Mouse (Mus musculus) midbrain, embryonic 13.5 days (tissue): ENCODE measurements around the gene A830005F24Rik. TPM values are rescaled to one million over a fixed set of nuclear protein-coding genes. Genes with fewer than 3 reads are reported as not detected.
A peak's percentile ranks its signal among the peaks of the same experiment; 100 is the strongest.

ENCODE experiments used
- ATAC-seq: fragments of 200-750 bp; cut with Nextera tagmentation; 2 replicates; pipeline ENCODE4 v1.8.0; 2017; ENCODE audit warnings: mild to moderate bottlenecking, moderate TSS enrichment, moderate library complexity
- H3K27ac ChIP-seq: fragments of 300-500 bp; sonication (generic); 2 replicates; pipeline ENCODE4 v1.5.1; 2015; ENCODE audit warnings: inconsistent platforms, mild to moderate bottlenecking, moderate library complexity
- H3K27me3 ChIP-seq: fragments of 300-500 bp; sonication (generic); 2 replicates; pipeline ENCODE4 v1.6.1; 2015; ENCODE audit warnings: mild to moderate bottlenecking, inconsistent platforms
- H3K36me3 ChIP-seq: fragments of 300-500 bp; sonication (generic); 2 replicates; pipeline ENCODE4 v1.6.1; 2015; ENCODE audit warnings: mild to moderate bottlenecking, inconsistent platforms
- H3K4me1 ChIP-seq: fragments of 300-500 bp; sonication (generic); replicated peaks from 2 replicates; pipeline ENCODE4 v1.6.1; 2015; ENCODE audit warnings: inconsistent platforms
- H3K4me2 ChIP-seq: fragments of 300-500 bp; sonication (generic); replicated peaks from 2 replicates; pipeline ENCODE4 v1.6.1; 2015; ENCODE audit warnings: moderate library complexity, mild to moderate bottlenecking, inconsistent platforms
- H3K4me3 ChIP-seq: fragments of 300-500 bp; sonication (generic); replicated peaks from 2 replicates; pipeline ENCODE4 v1.5.1; 2015; ENCODE audit warnings: mild to moderate bottlenecking, inconsistent platforms
- H3K9ac ChIP-seq: fragments of 300-500 bp; sonication (generic); replicated peaks from 2 replicates; pipeline ENCODE4 v1.6.1; 2015; ENCODE audit warnings: mild to moderate bottlenecking, inconsistent platforms
- H3K9me3 ChIP-seq: fragments of 300-500 bp; sonication (generic); 2 replicates; pipeline ENCODE4 v1.6.1; 2016; ENCODE audit warnings: mild to moderate bottlenecking, inconsistent platforms
- WGBS: fragments of 180-500 bp; shearing (Covaris S2); methylation state at CpG from one replicate; pipeline ENCODE4 v1.1.7; 2015; 5-methylcytosine and 5-hydroxymethylcytosine counted together
- polyA plus RNA-seq: library from polyadenylated mRNA; unstranded; fragments of >200 nt; fragmentation: Nextera tagmentation; extraction: Ambion mirVana; gene quantifications from 2 replicates; pipeline ENCODE4 v1.2.1, GENCODE M21; 2015

A830005F24Rik gene
- 2.8 and 4.1 TPM in 2 replicates for polyA plus RNA-seq

- Histone ChIP-seq H3K36me3 (no peaks in the 10 kb centered on the region), H3K9me3 (no peaks in the 10 kb centered on the region), H3K27ac (peak within 1 kb of the TSS; percentile 65), H3K4me2 (peak within 1 kb of the TSS; percentile 86), H3K4me1 (peaks cover 15% of the 10 kb centered on the region), H3K9ac (peak within 1 kb of the TSS; percentile 89), H3K27me3 (no peaks in the 10 kb centered on the region), H3K4me3 (peak within 1 kb of the TSS; percentile 76)
- 3% methylated on average over 34 of the region's 34 CpGs for WGBS
- peak; percentile 100 for ATAC-seq
Measured at GRCm38 (mm10) chr13:48513003-48513929, at the start of gene A830005F24Rik, which contains the start of gene Zfp169. Gene A830005F24Rik (plus strand): TSS chr13:48513570. Gene Zfp169 (minus strand): TSS chr13:48513451.

DNA sequence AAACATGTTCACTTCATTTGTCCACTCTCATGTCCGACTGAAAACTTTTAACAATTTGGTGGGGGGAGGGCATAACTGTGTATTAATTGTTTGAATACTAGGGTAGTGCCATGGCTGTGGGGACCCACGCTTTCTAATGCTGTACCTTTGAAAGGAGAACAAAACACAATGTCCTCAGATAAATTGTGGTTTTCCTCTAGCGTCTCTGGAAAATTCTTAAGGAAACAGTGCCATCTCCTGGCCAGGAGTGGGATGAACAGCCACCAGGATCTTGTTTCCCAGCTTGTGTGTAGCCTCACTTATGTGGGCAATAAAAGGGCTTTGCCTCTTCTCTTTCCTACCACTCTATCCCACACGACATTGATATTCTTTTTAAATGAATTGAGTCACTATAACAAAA is 49.2 kb upstream of the A830005F24Rik start:
- no peaks in the 10 kb centered on the region for H3K27me3 ChIP-seq
- H3K36me3 ChIP-seq, result no peaks in the 10 kb centered on the region
- WGBS, result 11% methylated on average over 4 of the region's 4 CpGs
- H3K27ac ChIP-seq, result 0 out of 2 replicates have a peak overlapping the region, but pooled peaks have one; percentile 40
- H3K4me1 ChIP-seq, result peaks cover 28% of the 10 kb centered on the region
- H3K4me3 ChIP-seq, result no peak overlapping the region
- no peak overlapping the region for H3K9ac ChIP-seq
- peak; percentile 74; the same call in 1 of the 2 replicates for ATAC-seq
- no peak overlapping the region for H3K4me2 ChIP-seq
- no peaks in the 10 kb centered on the region for H3K9me3 ChIP-seq

DNA sequence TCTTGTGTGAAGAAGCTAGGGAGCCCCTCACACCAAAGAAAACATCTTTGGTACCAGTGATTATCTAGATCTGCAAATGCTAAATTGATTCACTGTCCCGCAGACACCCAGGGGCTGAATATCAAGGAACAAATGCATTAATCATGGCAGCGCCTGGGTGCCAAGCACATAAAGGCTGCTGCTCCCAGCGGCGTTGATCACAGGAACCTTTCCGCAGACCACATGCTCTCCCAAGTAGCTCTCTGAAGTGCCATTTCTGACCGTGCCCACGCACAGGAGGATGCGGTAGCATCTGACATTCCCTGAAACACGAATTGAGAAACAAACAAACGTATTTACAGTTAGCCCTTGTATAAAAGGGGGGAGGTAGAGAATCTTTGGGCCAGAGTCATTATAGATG is 47.2 kb upstream of the A830005F24Rik start:
- H3K27ac ChIP-seq, result peak overlapping the region; percentile 63
- H3K27me3 ChIP-seq, result no peaks in the 10 kb centered on the region
- ATAC-seq, result 0 out of 2 replicates have a peak, but pooled peaks have one; percentile 69
- H3K36me3 ChIP-seq, result no peaks in the 10 kb centered on the region
- H3K4me1 ChIP-seq, result peaks cover 28% of the 10 kb centered on the region
- H3K9me3 ChIP-seq, result no peaks in the 10 kb centered on the region
- no peak overlapping the region for H3K4me2 ChIP-seq
- WGBS, result 45% methylated on average over 10 of the region's 10 CpGs
- H3K9ac ChIP-seq, result peak overlapping the region; percentile 37; the same call in 1 of the 2 replicates
- no peak overlapping the region for H3K4me3 ChIP-seq

DNA sequence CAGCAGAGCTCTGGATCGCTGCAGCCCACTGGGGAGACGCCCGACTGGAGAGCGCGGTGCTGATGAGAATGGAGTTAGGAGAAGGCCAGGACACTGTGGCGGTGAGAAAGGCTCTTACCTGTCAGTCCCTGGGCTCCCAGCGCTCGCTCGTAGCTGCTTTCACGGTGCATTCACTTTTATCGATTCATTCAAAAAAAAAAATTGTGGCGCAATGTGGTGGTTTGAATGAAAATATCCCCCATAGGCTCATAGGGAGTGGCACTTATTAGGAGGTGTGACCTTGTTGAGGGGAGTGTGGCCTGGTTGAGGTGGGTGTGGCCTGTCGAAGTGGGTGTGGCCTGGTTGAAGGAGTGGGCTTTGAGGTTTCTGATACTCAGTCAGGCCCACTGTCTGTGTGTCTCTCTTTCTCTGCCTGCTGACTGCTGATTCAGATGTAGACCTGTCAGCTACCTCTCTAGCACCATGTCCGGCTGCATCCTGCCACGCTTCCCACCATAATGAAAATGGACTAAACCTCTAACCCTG is 44.7 kb upstream of the A830005F24Rik start:
- no peaks in the 10 kb centered on the region for H3K36me3 ChIP-seq
- H3K9ac ChIP-seq, result no peak overlapping the region
- no peak overlapping the region for H3K4me3 ChIP-seq
- H3K4me2 ChIP-seq, result no peak overlapping the region
- H3K9me3 ChIP-seq, result no peaks in the 10 kb centered on the region
- H3K27ac ChIP-seq, result no peak overlapping the region
- peaks cover 28% of the 10 kb centered on the region for H3K4me1 ChIP-seq
- ATAC-seq, result no peak
- 63% methylated on average over 15 of the region's 15 CpGs for WGBS
- no peaks in the 10 kb centered on the region for H3K27me3 ChIP-seq

- Histone ChIP-seq H3K9ac (no peak overlapping the region), H3K27me3 (no peaks in the 10 kb centered on the region), H3K4me1 (no peaks in the 10 kb centered on the region), H3K4me3 (no peak overlapping the region), H3K9me3 (no peaks in the 10 kb centered on the region), H3K27ac (no peak overlapping the region), H3K4me2 (no peak overlapping the region), H3K36me3 (peaks cover 34% of the 10 kb centered on the region)
- ATAC-seq, result no peak
- WGBS, result 92% methylated on average over 4 of the region's 4 CpGs
Measured at GRCm38 (mm10) chr13:48483606-48484005, 29.8 kb upstream of the A830005F24Rik start.

DNA sequence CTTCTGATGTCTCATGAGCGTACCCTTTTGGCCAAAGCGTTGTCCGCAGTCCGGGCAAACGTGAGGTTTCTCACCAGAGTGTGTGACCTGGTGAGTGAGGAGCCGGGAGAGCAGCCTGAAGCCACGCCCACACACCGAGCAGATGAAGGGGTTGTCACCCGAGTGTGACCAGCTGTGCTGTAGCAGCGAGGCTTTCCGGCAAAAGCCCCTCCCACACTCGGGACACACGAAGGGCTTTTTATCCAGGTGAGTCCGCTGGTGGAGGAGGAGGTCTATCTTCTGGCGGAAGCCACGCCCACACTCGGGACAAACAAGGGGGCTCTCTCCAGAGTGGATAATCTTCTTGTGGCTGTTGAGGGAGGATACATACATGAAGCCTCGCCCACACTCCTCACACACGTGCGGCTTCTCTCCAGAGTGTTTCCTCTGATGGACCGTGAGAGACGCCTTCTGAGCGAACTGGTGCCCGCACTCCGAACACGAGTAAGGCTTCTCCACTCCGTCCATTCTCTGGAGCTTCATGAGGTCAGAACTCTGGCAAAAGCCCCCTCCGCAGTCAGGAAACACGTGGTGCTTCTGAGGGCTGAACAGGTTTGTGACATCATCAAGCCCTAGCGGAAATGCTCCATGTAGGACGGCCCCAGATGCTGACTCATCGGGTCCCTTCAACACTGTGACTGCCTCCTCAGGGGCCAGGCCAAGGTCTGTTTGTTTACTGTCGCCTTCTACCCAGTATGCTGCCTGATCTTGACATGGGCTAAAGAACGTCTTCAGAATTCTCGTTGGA is 22.8 kb upstream of the A830005F24Rik start:
- H3K4me3 ChIP-seq, result no peak overlapping the region
- H3K27ac ChIP-seq, result no peak overlapping the region
- H3K9me3 ChIP-seq, result 0 out of 2 replicates have a peak, but pooled peaks cover under 1% of the 10 kb centered on the region
- H3K27me3 ChIP-seq, result no peaks in the 10 kb centered on the region
- WGBS, result 88% methylated on average over 35 of the region's 35 CpGs
- H3K36me3 ChIP-seq, result peaks cover 73% of the 10 kb centered on the region
- no peak for ATAC-seq
- no peak overlapping the region for H3K9ac ChIP-seq
- no peaks in the 10 kb centered on the region for H3K4me1 ChIP-seq
- no peak overlapping the region for H3K4me2 ChIP-seq

DNA sequence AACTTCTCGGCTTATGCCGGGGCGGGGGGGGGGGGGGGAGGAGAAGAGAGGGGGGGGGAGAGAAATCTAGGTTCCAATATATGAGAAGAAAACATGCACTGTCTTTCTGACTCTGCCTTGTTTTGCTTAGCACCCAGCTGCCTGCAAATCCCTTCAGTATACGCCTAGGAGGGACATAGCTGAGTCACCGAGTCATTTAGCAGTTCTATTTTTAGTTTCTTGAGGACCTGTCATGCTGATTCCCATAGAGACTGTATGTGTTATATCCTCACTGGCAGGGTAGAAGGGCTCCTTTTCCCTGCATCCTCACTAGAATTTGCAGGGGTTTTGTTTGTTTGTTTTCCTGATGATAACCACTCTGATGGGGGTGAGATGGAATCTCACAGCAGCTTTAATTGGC is 20.2 kb upstream of the A830005F24Rik start:
- no peak for ATAC-seq
- 85% methylated on average over 4 of the region's 5 CpGs for WGBS
- Histone ChIP-seq H3K4me3 (no peak overlapping the region), H3K9me3 (0 out of 2 replicates have a peak, but pooled peaks cover 2% of the 10 kb centered on the region), H3K36me3 (peaks cover 63% of the 10 kb centered on the region), H3K27me3 (no peaks in the 10 kb centered on the region), H3K4me2 (no peak overlapping the region), H3K9ac (no peak overlapping the region), H3K4me1 (peaks cover 10% of the 10 kb centered on the region), H3K27ac (no peak overlapping the region)

- Histone ChIP-seq H3K4me3 (peak overlapping the region; percentile 39), H3K4me1 (peaks cover 15% of the 10 kb centered on the region), H3K36me3 (peaks cover 33% of the 10 kb centered on the region), H3K4me2 (peak overlapping the region; percentile 49), H3K9me3 (0 out of 2 replicates have a peak, but pooled peaks cover 2% of the 10 kb centered on the region), H3K27ac (peak overlapping the region; percentile 44), H3K27me3 (no peaks in the 10 kb centered on the region), H3K9ac (no peak overlapping the region)
- WGBS, result 4% methylated on average over 15 of the region's 15 CpGs
- peak; percentile 99 for ATAC-seq
Measured at GRCm38 (mm10) chr13:48497693-48498221, 15.6 kb upstream of the A830005F24Rik start.

DNA sequence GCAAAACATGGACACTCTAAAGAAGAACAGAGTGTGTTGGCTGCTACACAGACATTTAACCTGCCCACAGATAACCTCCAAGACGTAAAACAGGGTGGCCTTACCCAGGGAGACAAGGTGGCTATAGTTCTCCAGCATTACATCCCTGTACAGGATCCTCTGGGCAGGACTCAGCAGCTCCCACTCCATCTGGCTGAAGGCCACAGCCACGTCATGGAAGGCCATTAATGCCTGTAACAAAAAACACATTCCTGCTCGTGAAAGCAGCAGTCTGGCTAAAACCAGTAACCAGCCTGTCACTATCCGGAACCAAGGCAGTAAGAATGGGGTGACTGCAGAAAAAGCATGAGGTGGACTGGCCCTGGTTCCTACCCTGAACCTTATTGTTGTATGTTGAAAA is 14.7 kb upstream of the A830005F24Rik start:
- Histone ChIP-seq H3K4me1 (peaks cover 15% of the 10 kb centered on the region), H3K4me2 (no peak overlapping the region), H3K9me3 (peaks cover 7% of the 10 kb centered on the region; the same call in 1 of the 2 replicates), H3K27me3 (no peaks in the 10 kb centered on the region), H3K36me3 (peaks cover 35% of the 10 kb centered on the region), H3K27ac (no peak overlapping the region), H3K9ac (no peak overlapping the region), H3K4me3 (no peak overlapping the region)
- 0 out of 2 replicates have a peak, but pooled peaks have one; percentile 10 for ATAC-seq
- 75% methylated on average over 4 of the region's 4 CpGs for WGBS

DNA sequence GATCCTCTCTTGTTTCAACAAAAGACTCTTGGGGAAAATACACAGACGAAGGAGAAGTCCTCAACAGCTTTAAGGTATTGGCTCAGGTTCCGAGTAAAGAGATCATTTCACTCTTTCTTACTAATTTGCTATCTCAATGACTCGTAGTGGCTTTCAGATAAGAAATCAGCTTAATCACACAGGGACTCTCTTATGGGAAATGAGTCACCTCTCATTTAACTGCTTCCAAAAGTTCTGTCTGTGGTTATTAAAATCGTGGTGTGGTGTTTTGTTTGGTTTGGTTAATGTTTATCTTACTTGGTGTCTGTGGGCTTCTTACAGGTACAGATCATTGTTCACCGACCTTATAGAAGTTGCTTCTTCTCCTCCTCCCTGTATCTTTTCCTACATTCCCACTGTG is 10.9 kb upstream of the A830005F24Rik start:
- H3K4me1 ChIP-seq, result peaks cover 12% of the 10 kb centered on the region
- no peak overlapping the region for H3K4me3 ChIP-seq
- H3K9ac ChIP-seq, result no peak overlapping the region
- H3K4me2 ChIP-seq, result no peak overlapping the region
- H3K9me3 ChIP-seq, result peaks cover 5% of the 10 kb centered on the region; the same call in 1 of the 2 replicates
- H3K36me3 ChIP-seq, result peaks cover 43% of the 10 kb centered on the region
- no peaks in the 10 kb centered on the region for H3K27me3 ChIP-seq
- no peak for ATAC-seq
- WGBS, result 81% methylated on average over 5 of the region's 5 CpGs
- H3K27ac ChIP-seq, result no peak overlapping the region

DNA sequence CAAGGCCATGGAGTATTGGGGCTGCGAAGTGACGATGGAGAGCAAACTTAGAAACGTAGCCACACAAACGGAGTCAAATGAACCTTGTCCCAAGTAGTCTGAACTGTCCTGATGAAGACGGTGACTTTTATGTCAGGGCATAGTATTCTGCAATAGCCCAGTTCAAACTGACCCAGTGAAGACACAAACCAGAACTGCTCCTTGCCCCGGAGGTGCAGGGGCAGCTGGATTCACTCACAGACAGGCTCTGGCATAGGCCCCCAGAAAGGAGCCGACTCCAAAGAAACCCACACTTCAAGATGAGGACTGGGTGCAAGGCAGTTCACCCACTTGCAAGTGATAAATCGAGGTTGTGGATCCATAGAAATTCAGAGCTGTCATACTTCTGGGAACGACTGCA is 4.7 kb upstream of the A830005F24Rik start:
- Histone ChIP-seq H3K4me3 (no peak overlapping the region), H3K36me3 (peaks cover 23% of the 10 kb centered on the region), H3K27ac (no peak overlapping the region), H3K4me1 (peaks cover 11% of the 10 kb centered on the region), H3K9me3 (0 out of 2 replicates have a peak, but pooled peaks cover under 1% of the 10 kb centered on the region), H3K4me2 (no peak overlapping the region), H3K27me3 (no peaks in the 10 kb centered on the region), H3K9ac (no peak overlapping the region)
- no peak for ATAC-seq
- WGBS, result 96% methylated on average over 9 of the region's 9 CpGs
